Mouse (Mus musculus) urinary bladder, postnatal 25 days (tissue): ENCODE measurements around the gene Vmn2r4.
"Not testable (repeated sequence)": the region's sequence is repeated elsewhere in the genome, so short reads cannot be mapped to it uniquely, and the experiment has no call there.

Experiments
- DNase-seq: peaks from one replicate; pipeline ENCODE4 v3.0.0; 2022; ENCODE audit warnings: low spot score

Vmn2r4 gene

GRCm38 (mm10) chr3:64415268-64415667, at the start of gene Vmn2r4:
Vmn2r4 (minus strand) TSS chr3:64415368.
- not testable (repeated sequence) for DNase-seq

- not testable (repeated sequence) for DNase-seq
These were observed 19.1 kb upstream of the Vmn2r4 start for GRCm38 (mm10) chr3:64434261-64434660.

GRCm38 (mm10) chr3:64428117-64428798, 13.1 kb upstream of the Vmn2r4 start:
- not testable (repeated sequence) for DNase-seq

- DNase-seq = not testable (repeated sequence)
These were observed 7.0 kb upstream of the Vmn2r4 start for GRCm38 (mm10) chr3:64422141-64422540.

- DNase-seq = not testable (repeated sequence)
These were observed 2.3 kb upstream of the Vmn2r4 start for GRCm38 (mm10) chr3:64417477-64417876.

- not testable (repeated sequence) for DNase-seq
These were observed 915 bp downstream of the Vmn2r4 start for GRCm38 (mm10) chr3:64414253-64414652.

- no peak for DNase-seq
These were observed 55.7 kb downstream of the Vmn2r4 start for GRCm38 (mm10) chr3:64359286-64360035.
